Mouse (Mus musculus) kidney, postnatal 36 days (tissue): ENCODE data around the gene Nemp2.
"Not testable (repeated sequence)": the region's sequence is repeated elsewhere in the genome, so short reads cannot be mapped to it uniquely, and the experiment has no call there.

Source experiments
- DNase-seq, 2 experiments: peaks; one replicate each; pipeline ENCODE4 v3.0.0; 2021 to 2022; ENCODE audit warnings: mixed read lengths in 2 of 2

Nemp2 gene

GRCm38 (mm10) chr1:52655153-52655552, 24.6 kb downstream of the Nemp2 start:
- no peak for DNase-seq

GRCm38 (mm10) chr1:52658160-52658559, 27.7 kb downstream of the Nemp2 start:
- DNase-seq: no peak

- DNase-seq: no peak
Measured at GRCm38 (mm10) chr1:52660278-52660677, 29.8 kb downstream of the Nemp2 start.

- no peak for DNase-seq
Measured at GRCm38 (mm10) chr1:52660765-52661164, 30.3 kb downstream of the Nemp2 start.

GRCm38 (mm10) chr1:52663228-52663627, 32.7 kb downstream of the Nemp2 start:
- DNase-seq: no peak

- DNase-seq: no peak
Measured at GRCm38 (mm10) chr1:52668743-52669323, 38.3 kb downstream of the Nemp2 start.

- DNase-seq: no peak
Measured at GRCm38 (mm10) chr1:52669931-52670330, 39.4 kb downstream of the Nemp2 start.

GRCm38 (mm10) chr1:52675561-52676551, 45.4 kb downstream of the Nemp2 start:
- DNase-seq: peak; percentile 29 to 35

GRCm38 (mm10) chr1:52676621-52677020, 46.1 kb downstream of the Nemp2 start:
- DNase-seq: peak; percentile 45 to 70

GRCm38 (mm10) chr1:52683550-52683949, 53.0 kb downstream of the Nemp2 start:
- no peak for DNase-seq

- no peak for DNase-seq
Measured at GRCm38 (mm10) chr1:52687636-52688035, 57.1 kb downstream of the Nemp2 start.

GRCm38 (mm10) chr1:52694456-52694855, 64.0 kb downstream of the Nemp2 start:
- DNase-seq: not testable (repeated sequence)
